Mouse (Mus musculus) limb, embryonic 11.5 days (tissue): Measurements from ENCODE around the gene Gm3336. TPM values are rescaled to one million over a fixed set of nuclear protein-coding genes. Genes with fewer than 3 reads are reported as not detected.

Experiments used
- ATAC-seq: fragments of 200-750 bp; cut with Nextera tagmentation; 2 replicates; pipeline ENCODE4 v1.8.0; 2017; ENCODE audit warnings: low read depth; ENCODE audit not compliant: insufficient number of reproducible peaks, low FRiP score, low TSS enrichment
- DNase-seq: peaks from one replicate; pipeline ENCODE4 v3.0.0-alpha.2; 2015; ENCODE audit warnings: low spot score
- H3K27ac ChIP-seq: fragments of 300-500 bp; sonication (generic); replicated peaks from 2 replicates; pipeline ENCODE4 v1.5.1; 2014; ENCODE audit warnings: low read depth, mild to moderate bottlenecking, low read length
- H3K27me3 ChIP-seq: fragments of 300-500 bp; sonication (generic); 2 replicates; pipeline ENCODE4 v1.6.1; 2014; ENCODE audit warnings: mild to moderate bottlenecking, low read length, mixed read lengths; ENCODE audit not compliant: control insufficient read depth, insufficient read depth
- H3K36me3 ChIP-seq: fragments of 300-500 bp; sonication (generic); 2 replicates; pipeline ENCODE4 v1.6.1; 2014; ENCODE audit warnings: mild to moderate bottlenecking, low read length, moderate library complexity, mixed read lengths; ENCODE audit not compliant: control insufficient read depth, insufficient read depth
- H3K4me1 ChIP-seq: fragments of 300-500 bp; sonication (generic); 2 replicates; pipeline ENCODE4 v1.6.1; 2014; ENCODE audit warnings: low read length, mixed read lengths; ENCODE audit not compliant: control insufficient read depth, insufficient read depth
- H3K4me2 ChIP-seq: fragments of 300-500 bp; sonication (generic); 2 replicates; pipeline ENCODE4 v1.6.1; 2014; ENCODE audit warnings: low read depth, mild to moderate bottlenecking, moderate library complexity; ENCODE audit not compliant: severe bottlenecking
- H3K4me3 ChIP-seq: fragments of 300-500 bp; sonication (generic); 2 replicates; pipeline ENCODE4 v1.5.1; 2014; ENCODE audit warnings: low read depth, low read length
- H3K9ac ChIP-seq: fragments of 300-500 bp; sonication (generic); 2 replicates; pipeline ENCODE4 v1.6.1; 2014; ENCODE audit warnings: mild to moderate bottlenecking, low read length
- H3K9me3 ChIP-seq: fragments of 300-500 bp; sonication (generic); 2 replicates; pipeline ENCODE4 v1.6.1; 2016; ENCODE audit warnings: low read length; ENCODE audit not compliant: control insufficient read depth
- WGBS: fragments of 180-500 bp; shearing (Covaris S2); extraction: QIAGEN DNeasy Blood & Tissue Kit; methylation state at CpG from one replicate; pipeline ENCODE4 v1.1.7; 2014; 5-methylcytosine and 5-hydroxymethylcytosine counted together
- polyA plus RNA-seq: library from polyadenylated mRNA; unstranded; fragments of >200 nt; fragmentation: Nextera tagmentation; extraction: Ambion mirVana; gene quantifications from 2 replicates; pipeline ENCODE4 v1.2.1, GENCODE M21; 2014

Gene Gm3336
- polyA plus RNA-seq, 1 experiment from 2014 or later: not detected

- no peak overlapping the region for H3K27ac ChIP-seq
- DNase-seq (no peak), ATAC-seq (no peak)
- WGBS: 77% methylated on average over 22 of the region's 22 CpGs
- peaks cover 14% of the 10 kb centered on the region for H3K4me1 ChIP-seq
- no peak overlapping the region for H3K4me2 ChIP-seq
- no peak overlapping the region for H3K4me3 ChIP-seq
- H3K36me3 ChIP-seq: peaks cover 3% of the 10 kb centered on the region; the same call in 1 of the 2 replicates
- no peaks in the 10 kb centered on the region for H3K9me3 ChIP-seq
- no peak overlapping the region for H3K9ac ChIP-seq
- H3K27me3 ChIP-seq: no peaks in the 10 kb centered on the region
These were observed 39.4 kb downstream of the Gm3336 start for GRCm38 (mm10) chr8:70757523-70758307.

GRCm38 (mm10) chr8:70758308-70758615 is 39.9 kb downstream of the Gm3336 start:
- Histone ChIP-seq H3K4me1 (peaks cover 10% of the 10 kb centered on the region), H3K27me3 (no peaks in the 10 kb centered on the region), H3K4me2 (no peak overlapping the region), H3K9me3 (no peaks in the 10 kb centered on the region), H3K9ac (no peak overlapping the region), H3K27ac (no peak overlapping the region), H3K4me3 (no peak overlapping the region), H3K36me3 (peaks cover 3% of the 10 kb centered on the region; the same call in 1 of the 2 replicates)
- 84% methylated on average over 7 of the region's 7 CpGs for WGBS
- ATAC-seq (no peak), DNase-seq (no peak)

GRCm38 (mm10) chr8:70758616-70759561 is 40.5 kb downstream of the Gm3336 start:
- Histone ChIP-seq H3K4me3 (no peak overlapping the region), H3K4me1 (peaks cover 8% of the 10 kb centered on the region; the same call in 1 of the 2 replicates), H3K36me3 (peaks cover 3% of the 10 kb centered on the region; the same call in 1 of the 2 replicates), H3K9ac (no peak overlapping the region), H3K9me3 (no peaks in the 10 kb centered on the region), H3K4me2 (no peak overlapping the region), H3K27me3 (no peaks in the 10 kb centered on the region), H3K27ac (no peak overlapping the region)
- 73% methylated on average over 19 of the region's 19 CpGs for WGBS
- DNase-seq (no peak), ATAC-seq (no peak)

GRCm38 (mm10) chr8:70760350-70760749 is 42.0 kb downstream of the Gm3336 start:
- Histone ChIP-seq H3K4me3 (peak overlapping the region; percentile 66), H3K9me3 (no peaks in the 10 kb centered on the region), H3K9ac (peak overlapping the region; percentile 59), H3K4me1 (peaks cover 3% of the 10 kb centered on the region; the same call in 1 of the 2 replicates), H3K36me3 (peaks cover 3% of the 10 kb centered on the region; the same call in 1 of the 2 replicates), H3K27me3 (no peaks in the 10 kb centered on the region), H3K4me2 (peak overlapping the region; percentile 97), H3K27ac (peak overlapping the region; percentile 42; the same call in 1 of the 2 replicates)
- DNase-seq: no peak
- 2% methylated on average over 22 of the region's 22 CpGs for WGBS
- ATAC-seq: no peak

GRCm38 (mm10) chr8:70760775-70761406 is 42.5 kb downstream of the Gm3336 start, which contains the start of gene Mpv17l2:
TSS of gene Mpv17l2 (minus strand) at chr8:70760946.
- Histone ChIP-seq H3K4me2 (peak within 1 kb of the TSS; percentile 97), H3K36me3 (peaks cover 3% of the 10 kb centered on the region; the same call in 1 of the 2 replicates), H3K27ac (peak within 1 kb of the TSS; percentile 42; the same call in 1 of the 2 replicates), H3K9me3 (no peaks in the 10 kb centered on the region), H3K4me1 (peaks cover 7% of the 10 kb centered on the region), H3K27me3 (no peaks in the 10 kb centered on the region), H3K9ac (peak within 1 kb of the TSS; percentile 59), H3K4me3 (peak within 1 kb of the TSS; percentile 66)
- DNase-seq (peak; percentile 94), ATAC-seq (peak; percentile 95)
- 1% methylated on average over 54 of the region's 55 CpGs for WGBS

- H3K36me3 ChIP-seq: peaks cover 3% of the 10 kb centered on the region; the same call in 1 of the 2 replicates
- H3K4me1 ChIP-seq: peaks cover 17% of the 10 kb centered on the region
- H3K4me3 ChIP-seq: no peak overlapping the region
- 72% methylated on average over 1 of the region's 1 CpGs for WGBS
- H3K4me2 ChIP-seq: no peak overlapping the region
- no peak for DNase-seq
- no peaks in the 10 kb centered on the region for H3K9me3 ChIP-seq
- ATAC-seq: no peak
- H3K27ac ChIP-seq: no peak overlapping the region
- no peaks in the 10 kb centered on the region for H3K27me3 ChIP-seq
- no peak overlapping the region for H3K9ac ChIP-seq
These were observed 43.8 kb downstream of the Gm3336 start for GRCm38 (mm10) chr8:70762118-70762517.

GRCm38 (mm10) chr8:70763354-70763753 is 45.0 kb downstream of the Gm3336 start:
- Histone ChIP-seq H3K4me2 (no peak overlapping the region), H3K9me3 (no peaks in the 10 kb centered on the region), H3K27ac (no peak overlapping the region), H3K36me3 (peaks cover 7% of the 10 kb centered on the region), H3K9ac (no peak overlapping the region), H3K4me3 (no peak overlapping the region), H3K27me3 (no peaks in the 10 kb centered on the region), H3K4me1 (peaks cover 20% of the 10 kb centered on the region)
- peak; percentile 82 for DNase-seq
- no peak for ATAC-seq
- 3% methylated on average over 3 of the region's 3 CpGs for WGBS

- DNase-seq: no peak
These were observed 45.7 kb downstream of the Gm3336 start for GRCm38 (mm10) chr8:70764026-70764425.

More at GRCm38 (mm10) chr8:70764026-70764425, 45.7 kb downstream of the Gm3336 start:
- 82% methylated on average over 8 of the region's 8 CpGs for WGBS
- Histone ChIP-seq H3K9ac (no peak overlapping the region), H3K27ac (no peak overlapping the region), H3K9me3 (no peaks in the 10 kb centered on the region), H3K4me2 (no peak overlapping the region), H3K4me3 (no peak overlapping the region), H3K36me3 (peaks cover 10% of the 10 kb centered on the region), H3K27me3 (no peaks in the 10 kb centered on the region), H3K4me1 (peaks cover 20% of the 10 kb centered on the region)
- no peak for ATAC-seq
